Mouse (Mus musculus) embryonic fibroblast, embryonic 13.5 days (primary cell): ENCODE data around the gene Cacna1c.

ENCODE experiments used
- CTCF ChIP-seq: IDR thresholded peaks from 2 replicates; pipeline ENCODE4 v1.5.1; 2011; ENCODE audit warnings: mild to moderate bottlenecking, control low read depth, low read length, moderate library complexity, borderline replicate concordance; ENCODE audit not compliant: insufficient read depth
- POLR2A ChIP-seq: IDR thresholded peaks from 2 replicates; pipeline ENCODE4 v1.6.1; 2011; ENCODE audit warnings: low read depth, mild to moderate bottlenecking, control low read depth, low read length, moderate library complexity

DNA sequence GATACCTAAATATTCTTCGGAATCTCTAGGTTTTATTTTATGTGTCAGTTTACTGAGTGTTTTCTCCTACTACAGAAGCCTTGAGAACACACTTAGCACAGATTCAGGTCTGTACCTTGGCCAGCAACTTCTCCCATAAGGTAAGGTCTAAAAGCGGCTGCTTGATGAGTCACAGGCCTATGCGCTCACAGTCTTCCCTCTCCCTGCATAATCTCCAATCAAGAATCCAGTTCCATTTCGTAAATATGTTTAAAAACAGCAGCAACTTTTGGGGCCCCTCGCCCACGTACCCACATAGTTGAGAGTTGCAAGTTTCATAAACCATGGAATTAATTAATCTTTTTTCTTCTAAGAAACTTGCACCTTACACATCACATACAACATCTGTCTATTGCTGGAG, 423.6 kb downstream of the Cacna1c start:
- TF ChIP-seq CTCF (no peak), POLR2A (no peak)
